Mouse (Mus musculus) spleen, adult 12 weeks (tissue): ENCODE results near the gene Ddx39b.
"Not testable (repeated sequence)": the region's sequence is repeated elsewhere in the genome, so short reads cannot be mapped to it uniquely, and the experiment has no call there.

Experiments
- DNase-seq: peaks from one replicate; pipeline ENCODE4 v3.0.0; 2022; ENCODE audit warnings: low spot score

Ddx39b gene

DNA sequence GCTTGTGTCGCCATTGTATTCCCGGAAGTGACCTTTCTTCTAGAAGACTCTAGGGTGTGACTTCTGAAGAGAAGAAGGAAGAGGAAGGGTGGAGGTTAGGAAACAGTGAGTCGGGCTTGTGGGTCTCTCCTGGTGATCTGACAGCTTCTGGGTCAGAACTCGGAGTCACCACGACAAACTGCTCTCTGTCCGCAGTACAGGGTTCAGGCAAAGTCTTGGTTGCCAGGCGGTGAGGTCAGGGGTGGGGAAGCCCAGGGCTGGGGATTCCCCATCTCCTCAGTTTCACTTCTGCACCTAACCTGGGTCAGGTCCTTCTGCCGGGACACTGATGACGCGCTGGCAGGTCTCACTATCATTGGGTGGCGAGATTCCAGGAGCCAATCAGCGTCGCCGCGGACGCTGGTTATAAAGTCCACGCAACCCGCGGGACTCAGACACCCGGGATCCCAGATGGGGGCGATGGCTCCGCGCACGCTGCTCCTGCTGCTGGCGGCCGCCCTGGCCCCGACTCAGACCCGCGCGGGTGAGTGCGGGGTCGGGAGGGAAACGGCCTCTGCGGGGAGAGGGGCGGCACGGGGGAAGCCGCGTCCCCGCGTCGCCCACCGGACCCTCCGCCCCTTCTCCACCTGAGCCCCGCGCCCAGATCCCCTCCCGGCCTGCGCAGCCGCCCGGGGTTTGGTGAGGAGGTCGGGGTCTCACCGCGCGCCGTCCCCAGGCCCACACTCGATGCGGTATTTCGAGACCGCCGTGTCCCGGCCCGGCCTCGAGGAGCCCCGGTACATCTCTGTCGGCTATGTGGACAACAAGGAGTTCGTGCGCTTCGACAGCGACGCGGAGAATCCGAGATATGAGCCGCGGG, 21.3 kb downstream of the Ddx39b start, which contains the start of gene H2-D1:
Gene H2-D1, plus strand, starts transcription at position 67 of the 859 bp plus-strand sequence.
- DNase-seq, result peak; percentile 92

DNA sequence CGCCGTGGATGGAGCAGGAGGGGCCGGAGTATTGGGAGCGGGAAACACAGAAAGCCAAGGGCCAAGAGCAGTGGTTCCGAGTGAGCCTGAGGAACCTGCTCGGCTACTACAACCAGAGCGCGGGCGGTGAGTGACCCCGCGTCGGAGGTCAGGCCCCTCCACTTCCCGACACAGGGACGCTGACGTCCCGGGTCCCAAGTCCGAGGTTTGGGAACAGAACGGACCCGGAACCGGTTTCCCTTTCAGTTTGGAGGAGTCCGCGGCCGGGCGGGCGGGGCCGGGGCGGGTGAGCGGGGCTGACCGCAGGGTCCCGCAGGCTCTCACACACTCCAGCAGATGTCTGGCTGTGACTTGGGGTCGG, 22.0 kb downstream of the Ddx39b start:
- peak; percentile 49 for DNase-seq

DNA sequence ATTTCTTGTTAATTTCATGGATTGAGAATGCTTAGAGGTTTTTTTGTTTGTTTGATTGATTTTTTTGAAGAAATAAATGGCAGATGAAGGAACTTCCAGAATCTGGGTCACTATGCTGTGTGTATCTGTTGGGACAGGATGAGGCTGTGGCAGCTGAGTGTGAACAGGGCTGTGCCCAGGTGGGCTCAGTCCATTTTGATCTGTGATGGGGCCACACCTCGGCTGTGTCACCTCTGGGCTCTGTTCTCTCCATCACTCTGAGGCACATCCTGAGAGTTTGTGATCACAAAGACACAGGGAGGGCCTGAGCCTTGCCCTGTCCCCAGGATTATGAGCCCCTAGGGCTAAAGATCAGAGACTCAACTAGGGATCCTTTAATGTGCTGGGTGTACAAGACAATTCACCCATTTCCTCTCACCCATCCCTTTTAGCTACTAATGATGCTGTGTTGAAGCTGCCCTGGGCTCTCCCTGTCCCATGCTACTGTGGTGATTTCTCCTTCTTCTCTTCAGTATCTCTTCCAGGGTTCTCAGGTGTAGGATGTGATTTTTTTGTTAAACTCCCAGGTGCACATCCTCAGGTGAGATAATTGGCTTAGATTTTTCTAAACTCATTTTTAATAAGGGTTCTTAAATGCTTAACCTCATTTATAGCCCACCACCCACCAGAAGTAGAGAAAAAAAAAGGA, 26.0 kb downstream of the Ddx39b start:
- DNase-seq, result no peak

DNA sequence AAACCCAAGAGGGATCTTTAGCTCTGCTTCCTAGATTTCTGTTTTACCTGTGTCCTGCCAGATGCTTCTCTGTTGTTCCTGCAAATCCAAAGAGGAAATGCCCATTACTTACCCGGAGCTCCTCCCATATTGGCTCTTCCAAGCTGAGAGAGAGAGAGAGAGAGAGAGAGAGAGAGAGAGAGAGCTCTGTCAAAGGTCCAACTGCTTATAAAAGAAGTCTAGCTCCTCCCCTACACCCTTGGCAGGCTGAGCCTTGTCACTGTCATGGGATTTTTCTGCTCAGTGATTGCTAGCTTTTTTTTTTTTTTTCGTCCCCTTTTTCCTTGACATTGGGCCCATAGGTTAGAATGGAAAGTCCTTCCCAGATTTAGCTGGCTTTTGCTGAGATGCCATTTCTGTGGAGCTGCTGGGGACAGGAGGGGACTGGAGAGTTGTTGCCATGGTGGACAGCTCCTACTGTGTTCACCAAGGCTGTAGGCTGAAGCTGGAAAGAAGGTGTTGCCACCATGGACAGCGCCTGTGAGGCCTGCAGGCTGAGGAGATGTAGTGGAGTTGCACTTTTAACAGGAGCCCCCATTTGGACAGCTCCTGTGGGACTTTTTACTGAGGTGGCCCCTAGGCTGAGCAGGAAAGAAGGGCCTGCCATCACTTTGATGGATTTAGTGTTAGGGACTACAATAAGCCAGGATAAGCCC, 28.3 kb downstream of the Ddx39b start:
- peak; percentile 16 for DNase-seq

DNA sequence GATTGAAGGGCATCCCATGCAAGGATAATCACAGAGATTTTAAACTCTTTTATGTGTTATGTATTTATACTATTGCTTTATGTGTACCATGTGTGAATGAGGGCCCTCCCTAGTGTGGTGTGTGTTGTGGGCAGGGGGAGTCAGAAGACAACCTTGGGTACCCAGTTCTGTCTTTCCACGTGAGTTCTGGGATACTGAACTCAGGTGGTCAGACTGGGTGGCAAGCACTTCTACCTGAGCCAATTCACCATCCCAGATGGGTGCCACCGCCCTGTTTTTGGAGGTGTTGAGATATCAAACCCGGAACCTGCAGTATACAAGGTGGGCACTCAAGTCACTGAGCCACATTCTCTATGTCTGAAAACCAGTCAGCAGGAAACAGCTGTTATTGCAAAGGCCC, 30.7 kb downstream of the Ddx39b start:
- no peak for DNase-seq

DNA sequence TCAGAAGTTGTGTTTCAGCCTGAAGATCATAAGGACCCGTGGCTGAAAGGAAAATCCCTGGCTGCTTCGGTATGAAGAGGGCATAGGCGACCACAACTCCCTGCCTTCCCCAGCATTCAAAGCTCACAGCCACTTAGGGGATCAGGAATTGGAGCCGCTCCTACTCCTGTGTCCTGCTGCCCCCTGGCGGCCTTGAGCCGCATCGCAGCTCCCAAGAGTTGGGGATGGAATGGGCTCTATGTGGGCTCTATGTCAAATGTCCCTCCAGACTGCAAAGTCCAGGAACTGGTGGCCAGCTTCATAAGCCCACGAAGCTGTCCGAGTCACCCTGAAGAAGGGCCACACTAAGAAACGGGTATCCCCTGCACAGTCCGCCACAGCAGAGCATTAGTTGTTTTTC, 33.2 kb downstream of the Ddx39b start:
- DNase-seq, result peak; percentile 71

DNA sequence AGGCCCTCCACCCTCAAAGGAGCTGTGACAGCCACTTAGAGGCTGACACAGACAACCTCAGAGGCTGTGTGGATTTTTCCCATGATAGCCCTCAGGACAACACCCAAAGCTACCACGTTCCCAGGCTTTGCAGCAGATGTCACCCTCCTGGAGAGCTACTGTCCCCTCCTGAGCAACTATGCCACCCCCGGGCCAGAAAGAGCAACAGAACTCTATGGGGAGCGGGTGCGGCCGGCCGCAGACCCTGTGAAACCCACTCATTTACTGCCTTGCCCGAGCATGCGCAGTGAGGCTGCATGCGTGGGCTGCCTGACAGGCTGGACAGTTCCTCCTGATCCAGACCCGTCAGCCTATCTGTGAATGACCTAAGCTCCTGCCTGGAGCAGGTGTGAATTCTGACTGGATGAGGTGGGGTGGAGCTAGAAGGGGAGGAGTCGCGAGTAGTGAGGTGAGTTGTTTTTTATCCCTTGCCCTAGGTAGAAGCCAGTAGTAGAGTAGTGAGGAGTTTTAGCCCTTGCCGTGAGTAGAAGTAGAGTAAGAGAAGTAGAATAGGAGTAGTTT, 34.8 kb downstream of the Ddx39b start:
- DNase-seq, result no peak

DNA sequence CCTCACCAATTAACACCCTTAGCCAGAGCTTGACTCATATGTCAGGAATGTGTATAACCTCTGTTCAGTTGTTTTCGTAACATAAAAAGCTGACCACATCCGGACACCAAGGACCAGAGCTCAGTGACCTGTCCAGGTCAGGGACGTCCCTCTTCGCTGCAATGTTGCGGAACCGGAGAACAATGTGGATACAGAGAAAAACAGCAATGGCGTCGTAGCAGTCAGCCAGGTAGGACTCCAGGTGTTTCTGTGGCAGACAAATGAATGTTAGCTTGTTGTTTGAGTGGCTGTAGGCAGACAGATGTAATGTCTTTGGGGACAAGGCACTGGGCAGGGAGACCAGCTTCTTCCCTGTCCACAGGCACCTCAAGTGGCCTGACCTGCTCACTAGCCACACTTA, 36.5 kb downstream of the Ddx39b start:
- DNase-seq, result no peak

DNA sequence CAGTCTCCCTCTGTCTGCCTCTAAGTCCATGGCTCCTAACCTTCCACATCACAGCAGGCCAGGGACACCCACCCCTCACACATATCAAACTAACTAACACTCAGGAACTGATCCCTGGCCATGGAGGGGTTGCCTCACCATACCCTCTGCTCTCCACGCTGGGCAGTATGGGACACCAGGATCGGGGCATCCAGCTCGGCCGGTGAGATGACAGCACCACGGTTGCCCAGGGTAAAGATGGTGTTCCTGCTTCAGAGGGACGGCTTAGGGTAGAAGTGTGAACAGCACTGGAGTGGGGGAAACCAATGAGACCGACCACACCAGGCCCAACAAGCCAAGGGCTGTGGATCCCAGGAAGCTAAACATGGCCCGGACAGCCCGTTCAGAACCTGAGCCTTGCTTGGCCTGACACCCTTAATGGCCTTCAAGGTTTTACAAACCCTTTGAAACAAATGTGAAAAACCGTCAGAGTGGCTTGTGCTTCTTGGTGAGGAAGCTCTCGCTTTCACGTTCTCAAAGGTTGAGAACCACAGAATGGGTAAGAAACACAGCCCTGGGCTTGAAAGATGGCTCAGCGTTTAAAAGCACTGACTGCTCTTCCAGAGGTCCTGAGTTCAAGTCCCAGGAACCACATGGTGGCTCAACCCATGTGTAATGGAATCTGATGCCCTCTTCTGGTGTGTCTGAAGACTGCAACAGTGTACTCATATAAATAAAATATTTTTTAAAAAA, 37.6 kb downstream of the Ddx39b start:
- no peak for DNase-seq

DNA sequence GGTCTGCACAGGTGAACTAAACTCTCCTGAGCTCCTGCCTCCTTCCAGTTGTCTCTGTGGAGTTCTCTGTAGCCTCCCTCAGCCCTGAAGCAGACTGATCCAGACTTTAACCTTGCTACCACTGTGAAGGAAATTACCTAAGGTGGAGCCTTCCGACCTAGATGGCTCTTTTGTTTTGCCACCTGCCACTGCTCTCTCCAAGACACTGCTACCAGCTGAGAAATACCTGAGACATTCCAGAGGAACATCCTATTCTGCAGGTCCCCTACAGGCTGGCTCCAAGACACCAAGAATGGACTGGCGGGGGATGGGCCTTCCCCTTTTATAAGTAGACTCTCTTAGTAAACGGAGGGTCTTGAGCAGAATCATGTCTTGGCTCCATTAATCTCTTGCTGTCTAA, 38.7 kb downstream of the Ddx39b start:
- DNase-seq, result no peak

DNA sequence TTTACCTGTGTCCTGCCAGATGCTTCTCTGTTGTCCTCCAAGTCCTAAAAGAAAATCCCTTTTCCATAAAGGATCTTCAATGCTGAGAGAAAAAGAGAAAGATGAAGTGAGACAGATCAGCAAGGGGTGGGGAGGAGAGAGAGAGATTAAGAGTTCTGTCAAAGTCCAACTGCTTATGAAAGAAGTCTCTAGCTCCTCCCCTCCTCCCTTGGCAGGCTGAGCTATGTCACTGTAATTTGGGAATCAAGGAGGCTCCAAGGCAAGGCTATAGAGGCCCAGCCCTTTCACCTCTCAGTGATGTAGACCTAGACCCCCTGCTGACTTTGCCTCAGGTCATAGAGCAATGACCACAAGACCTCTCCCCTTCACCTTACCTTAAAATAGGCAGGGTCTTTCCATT, 43.9 kb downstream of the Ddx39b start:
- DNase-seq, result no peak

DNA sequence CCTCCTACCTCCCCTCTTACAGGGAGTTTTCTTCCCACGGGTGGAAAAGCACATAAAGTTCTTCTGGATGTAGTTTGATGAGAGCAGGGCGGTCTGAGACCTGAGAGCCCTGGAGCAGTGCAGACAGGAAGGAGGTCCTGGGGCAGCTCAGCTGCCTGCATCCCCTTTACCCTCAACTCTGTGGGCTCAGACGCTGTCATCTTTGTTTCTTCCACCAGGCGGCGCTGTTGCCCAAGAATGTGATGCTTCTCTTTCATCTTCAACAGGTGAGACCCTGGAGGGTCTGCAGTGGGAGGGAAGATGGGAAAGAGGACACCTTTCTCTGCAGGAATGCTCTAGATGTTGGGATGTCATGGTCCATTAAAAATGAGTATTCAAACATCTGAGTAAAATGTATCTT, 54.2 kb downstream of the Ddx39b start:
- DNase-seq, result peak; percentile 56

DNA sequence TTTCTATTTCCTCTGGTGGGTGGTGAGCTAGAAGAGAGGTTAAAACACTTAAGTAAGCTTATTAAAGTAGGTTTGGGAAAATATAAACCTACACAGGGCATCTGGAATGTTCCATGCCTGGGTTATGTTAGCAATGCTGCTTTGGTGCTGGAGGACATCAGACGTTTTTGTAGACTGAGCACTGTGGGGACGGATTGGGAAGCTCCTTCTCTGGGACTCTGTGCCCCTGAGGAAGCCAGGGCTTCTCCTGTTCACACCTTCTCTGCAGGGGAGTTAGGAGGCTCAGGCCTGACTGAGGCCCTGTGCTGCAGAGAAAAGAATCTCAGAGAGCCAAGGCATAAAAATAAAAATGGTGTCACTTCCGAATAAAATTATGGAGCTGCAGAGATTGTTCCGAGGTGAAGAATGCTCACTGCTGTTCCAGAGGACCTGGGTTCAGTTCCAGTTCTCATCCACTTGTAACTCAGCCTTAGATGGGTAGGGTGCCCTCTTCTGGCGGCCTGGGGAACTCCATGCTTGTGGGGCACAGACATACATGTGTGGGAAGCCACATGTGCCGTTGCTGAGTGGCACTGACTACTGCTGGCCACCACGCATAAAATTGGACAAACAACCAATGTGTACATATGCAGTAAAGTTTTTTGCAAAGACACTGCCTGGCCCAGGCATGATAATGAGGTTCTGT, 58.9 kb downstream of the Ddx39b start:
- not testable (repeated sequence) for DNase-seq

DNA sequence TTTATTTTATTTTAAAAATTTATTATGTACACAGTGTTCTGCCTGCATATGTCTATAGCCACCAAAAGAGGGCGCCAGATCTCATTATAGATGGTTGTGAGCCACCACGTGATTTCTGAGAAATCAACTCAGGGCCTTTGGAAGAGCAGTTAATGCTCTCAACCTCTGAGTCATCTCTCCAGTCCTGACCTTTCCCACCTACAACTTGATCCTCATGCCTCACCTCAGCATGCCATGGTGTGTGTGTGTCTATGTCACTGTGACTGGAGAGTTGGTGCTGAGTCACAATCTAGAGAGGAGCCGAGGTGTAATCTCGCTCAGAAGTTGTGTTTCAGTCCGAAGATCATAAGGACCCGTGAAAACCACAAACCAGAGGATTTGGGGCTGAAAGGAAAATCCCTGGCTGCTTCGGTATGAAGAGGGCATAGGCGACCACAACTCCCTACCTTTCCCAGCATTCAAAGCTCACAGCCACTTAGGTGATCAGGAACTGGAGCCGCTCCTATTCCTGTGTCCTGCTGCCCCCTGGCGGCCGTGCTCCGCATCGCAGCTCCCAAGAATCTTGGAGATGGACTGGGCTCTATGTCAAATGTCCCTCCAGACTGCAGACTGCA, 60.2 kb downstream of the Ddx39b start:
- DNase-seq, result peak; percentile 74

DNA sequence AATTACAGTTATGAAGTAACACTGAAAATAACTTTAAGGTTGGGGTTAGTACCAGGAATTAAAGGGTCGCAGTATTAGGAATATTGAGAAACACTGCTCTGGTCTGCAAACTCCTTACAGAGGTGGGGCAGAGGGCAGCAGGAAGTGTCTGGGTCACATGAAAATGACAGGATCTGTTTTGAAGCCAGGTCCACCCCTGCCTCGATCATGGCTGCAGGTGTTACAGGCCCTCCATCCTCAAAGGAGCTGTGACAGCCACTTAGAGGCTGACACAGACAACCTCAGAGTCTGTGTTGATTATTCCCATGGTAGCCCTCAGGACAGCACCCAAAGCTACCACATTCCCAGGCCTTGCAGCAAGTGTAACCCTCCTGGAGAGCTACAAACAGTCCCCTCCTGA, 61.7 kb downstream of the Ddx39b start:
- no peak for DNase-seq
